Mouse (Mus musculus) stomach, embryonic 16.5 days (tissue): ENCODE data around the gene Actr3b. TPM values are rescaled to one million over a fixed set of nuclear protein-coding genes. Genes with fewer than 3 reads are reported as not detected.
"Not testable (repeated sequence)": the region's sequence is repeated elsewhere in the genome, so short reads cannot be mapped to it uniquely, and the experiment has no call there.

Experiments
- ATAC-seq: fragments of 200-750 bp; cut with Nextera tagmentation; 2 replicates; pipeline ENCODE4 v1.8.0; 2017; ENCODE audit warnings: moderate number of reproducible peaks, moderate TSS enrichment; ENCODE audit not compliant: insufficient read depth, low FRiP score
- H3K27ac ChIP-seq: fragments of 300-500 bp; sonication (generic); 2 replicates; pipeline ENCODE4 v1.5.1; 2014; ENCODE audit warnings: low read length
- H3K27me3 ChIP-seq: fragments of 300-500 bp; sonication (generic); 2 replicates; pipeline ENCODE4 v1.6.1; 2014; ENCODE audit warnings: low read length, control low read depth, mixed read lengths; ENCODE audit not compliant: control insufficient read depth, insufficient read depth
- H3K36me3 ChIP-seq: fragments of 300-500 bp; sonication (generic); 2 replicates; pipeline ENCODE4 v1.6.1; 2014; ENCODE audit warnings: low read length; ENCODE audit not compliant: control insufficient read depth, insufficient read depth
- H3K4me1 ChIP-seq: fragments of 300-500 bp; sonication (generic); 2 replicates; pipeline ENCODE4 v1.6.1; 2014; ENCODE audit warnings: low read length, control low read depth, mixed read lengths; ENCODE audit not compliant: control insufficient read depth, insufficient read depth
- H3K4me2 ChIP-seq: fragments of 300-500 bp; sonication (generic); 2 replicates; pipeline ENCODE4 v1.6.1; 2014; ENCODE audit warnings: low read depth, low read length, mixed read lengths
- H3K4me3 ChIP-seq: fragments of 300-500 bp; sonication (generic); replicated peaks from 2 replicates; pipeline ENCODE4 v1.5.1; 2014; ENCODE audit warnings: mild to moderate bottlenecking, low read length
- H3K9ac ChIP-seq: fragments of 300-500 bp; sonication (generic); 2 replicates; pipeline ENCODE4 v1.6.1; 2014; ENCODE audit warnings: low read length
- H3K9me3 ChIP-seq: fragments of 300-500 bp; sonication (generic); replicated peaks from 2 replicates; pipeline ENCODE4 v1.6.1; 2016; ENCODE audit warnings: low read length, control low read depth; ENCODE audit not compliant: control insufficient read depth
- WGBS: fragments of 180-500 bp; shearing (Covaris S2); extraction: QIAGEN DNeasy Blood & Tissue Kit; methylation state at CpG from one replicate; pipeline ENCODE4 v1.1.7; 2014; 5-methylcytosine and 5-hydroxymethylcytosine counted together
- polyA plus RNA-seq: library from polyadenylated mRNA; unstranded; fragments of >200 nt; fragmentation: Nextera tagmentation; extraction: Ambion mirVana; gene quantifications from 2 replicates; pipeline ENCODE4 v1.2.1, GENCODE M21; 2015

Actr3b gene
- polyA plus RNA-seq, 1 experiment from 2014 or later, result 3.7 TPM

- 74% methylated on average over 8 of the region's 8 CpGs for WGBS
- H3K36me3 ChIP-seq, result no peaks in the 10 kb centered on the region
- H3K27me3 ChIP-seq, result no peaks in the 10 kb centered on the region
- H3K4me2 ChIP-seq, result no peak overlapping the region
- H3K4me3 ChIP-seq, result no peak overlapping the region
- no peaks in the 10 kb centered on the region for H3K4me1 ChIP-seq
- H3K27ac ChIP-seq, result no peak overlapping the region
- no peak for ATAC-seq
- H3K9ac ChIP-seq, result no peak overlapping the region
- no peaks in the 10 kb centered on the region for H3K9me3 ChIP-seq
These were observed 110.1 kb downstream of the Actr3b start for GRCm38 (mm10) chr5:25869880-25870279.

- no peak overlapping the region for H3K27ac ChIP-seq
- no peaks in the 10 kb centered on the region for H3K36me3 ChIP-seq
- no peaks in the 10 kb centered on the region for H3K4me1 ChIP-seq
- no peaks in the 10 kb centered on the region for H3K9me3 ChIP-seq
- H3K4me2 ChIP-seq, result no peak overlapping the region
- H3K4me3 ChIP-seq, result no peak overlapping the region
- ATAC-seq, result no peak
- H3K9ac ChIP-seq, result no peak overlapping the region
- H3K27me3 ChIP-seq, result no peaks in the 10 kb centered on the region
- 51% methylated on average over 3 of the region's 3 CpGs for WGBS
These were observed 110.8 kb downstream of the Actr3b start for GRCm38 (mm10) chr5:25870632-25871031.

GRCm38 (mm10) chr5:25871342-25872023 is 111.7 kb downstream of the Actr3b start:
- Histone ChIP-seq H3K4me3 (no peak overlapping the region), H3K4me1 (no peaks in the 10 kb centered on the region), H3K4me2 (no peak overlapping the region), H3K9me3 (no peaks in the 10 kb centered on the region), H3K36me3 (no peaks in the 10 kb centered on the region), H3K9ac (no peak overlapping the region), H3K27me3 (no peaks in the 10 kb centered on the region), H3K27ac (no peak overlapping the region)
- WGBS, result 83% methylated on average over 12 of the region's 12 CpGs
- ATAC-seq, result no peak

- no peak overlapping the region for H3K9ac ChIP-seq
- no peaks in the 10 kb centered on the region for H3K9me3 ChIP-seq
- H3K36me3 ChIP-seq, result no peaks in the 10 kb centered on the region
- H3K4me1 ChIP-seq, result no peaks in the 10 kb centered on the region
- H3K4me2 ChIP-seq, result no peak overlapping the region
- no peak overlapping the region for H3K4me3 ChIP-seq
- H3K27me3 ChIP-seq, result no peaks in the 10 kb centered on the region
- ATAC-seq, result no peak
- 70% methylated on average over 2 of the region's 2 CpGs for WGBS
- H3K27ac ChIP-seq, result no peak overlapping the region
These were observed 113.2 kb downstream of the Actr3b start for GRCm38 (mm10) chr5:25873046-25873445.

GRCm38 (mm10) chr5:25875927-25876326 is 116.1 kb downstream of the Actr3b start:
- not testable (repeated sequence) for H3K36me3 ChIP-seq, H3K4me1 ChIP-seq, H3K9ac ChIP-seq, ATAC-seq, H3K27me3 ChIP-seq, H3K4me3 ChIP-seq, H3K9me3 ChIP-seq, H3K27ac ChIP-seq, H3K4me2 ChIP-seq

- WGBS, result 76% methylated on average over 5 of the region's 5 CpGs
- no peak overlapping the region for H3K9ac ChIP-seq
- no peak overlapping the region for H3K4me3 ChIP-seq
- H3K27me3 ChIP-seq, result no peaks in the 10 kb centered on the region
- H3K36me3 ChIP-seq, result no peaks in the 10 kb centered on the region
- no peak for ATAC-seq
- no peak overlapping the region for H3K4me2 ChIP-seq
- no peaks in the 10 kb centered on the region for H3K9me3 ChIP-seq
- no peak overlapping the region for H3K27ac ChIP-seq
- no peaks in the 10 kb centered on the region for H3K4me1 ChIP-seq
These were observed 117.5 kb downstream of the Actr3b start for GRCm38 (mm10) chr5:25877281-25877680.

- 75% methylated on average over 3 of the region's 3 CpGs for WGBS
- no peaks in the 10 kb centered on the region for H3K36me3 ChIP-seq
- no peak for ATAC-seq
- H3K4me1 ChIP-seq, result no peaks in the 10 kb centered on the region
- H3K27ac ChIP-seq, result no peak overlapping the region
- H3K27me3 ChIP-seq, result no peaks in the 10 kb centered on the region
- H3K9ac ChIP-seq, result no peak overlapping the region
- no peaks in the 10 kb centered on the region for H3K9me3 ChIP-seq
- H3K4me2 ChIP-seq, result no peak overlapping the region
- no peak overlapping the region for H3K4me3 ChIP-seq
These were observed 118.2 kb downstream of the Actr3b start for GRCm38 (mm10) chr5:25877996-25878395.

GRCm38 (mm10) chr5:25886708-25887107 is 126.9 kb downstream of the Actr3b start:
- 50% methylated on average over 3 of the region's 3 CpGs for WGBS
- no peak overlapping the region for H3K27ac ChIP-seq
- H3K4me2 ChIP-seq, result no peak overlapping the region
- no peak overlapping the region for H3K4me3 ChIP-seq
- no peaks in the 10 kb centered on the region for H3K27me3 ChIP-seq
- no peaks in the 10 kb centered on the region for H3K4me1 ChIP-seq
- no peak overlapping the region for H3K9ac ChIP-seq
- H3K9me3 ChIP-seq, result no peaks in the 10 kb centered on the region
- no peaks in the 10 kb centered on the region for H3K36me3 ChIP-seq
- no peak for ATAC-seq

- H3K9me3 ChIP-seq, result no peaks in the 10 kb centered on the region
- H3K4me2 ChIP-seq, result no peak overlapping the region
- no peaks in the 10 kb centered on the region for H3K27me3 ChIP-seq
- no peak overlapping the region for H3K27ac ChIP-seq
- H3K9ac ChIP-seq, result no peak overlapping the region
- H3K4me3 ChIP-seq, result no peak overlapping the region
- H3K36me3 ChIP-seq, result no peaks in the 10 kb centered on the region
- no peaks in the 10 kb centered on the region for H3K4me1 ChIP-seq
- ATAC-seq, result no peak
- WGBS, result 46% methylated on average over 3 of the region's 3 CpGs
These were observed 130.1 kb downstream of the Actr3b start for GRCm38 (mm10) chr5:25889746-25890382.
